Mouse (Mus musculus): Measurements from ENCODE around the gene Hnrnpa3. TPM values are rescaled to one million over a fixed set of nuclear protein-coding genes. Genes with fewer than 3 reads are reported as not detected.

The Hnrnpa3 gene
- polyA plus RNA-seq, 1 experiment from 2014 or later, result 389 TPM

- no peaks in the 10 kb centered on the region for H3K27me3 ChIP-seq
- ATAC-seq (ENCODE audit: insufficient number of reproducible peaks, insufficient read depth, low FRiP score, low TSS enrichment), result no peak
- H3K9ac ChIP-seq, result peak overlapping the region; percentile 96
- 4% methylated on average over 15 of the region's 15 CpGs for WGBS
- peaks cover 19% of the 10 kb centered on the region for H3K4me1 ChIP-seq
- peaks cover 30% of the 10 kb centered on the region for H3K36me3 ChIP-seq
- peak overlapping the region; percentile 97 for H3K27ac ChIP-seq
- H3K4me2 ChIP-seq (replicated peaks), result peak overlapping the region; percentile 90
- no peaks in the 10 kb centered on the region for H3K9me3 ChIP-seq
- H3K4me3 ChIP-seq, result peak overlapping the region; percentile 89
Measured at GRCm38 (mm10) chr2:75660255-75660948, 1.3 kb downstream of the Hnrnpa3 start.

GRCm38 (mm10) chr2:75661106-75661505 is 2.0 kb downstream of the Hnrnpa3 start:
- peak overlapping the region; percentile 96 for H3K9ac ChIP-seq
- no peak for ATAC-seq (ENCODE audit: insufficient number of reproducible peaks, insufficient read depth, low FRiP score, low TSS enrichment)
- H3K4me3 ChIP-seq, result peak overlapping the region; percentile 89
- no peaks in the 10 kb centered on the region for H3K27me3 ChIP-seq
- WGBS, result 20% methylated on average over 2 of the region's 2 CpGs
- peak overlapping the region; percentile 32; the same call in 1 of the 2 replicates for H3K27ac ChIP-seq
- peaks cover 19% of the 10 kb centered on the region for H3K4me1 ChIP-seq
- H3K4me2 ChIP-seq (replicated peaks), result peak overlapping the region; percentile 90
- no peaks in the 10 kb centered on the region for H3K9me3 ChIP-seq
- peaks cover 30% of the 10 kb centered on the region for H3K36me3 ChIP-seq

DNA sequence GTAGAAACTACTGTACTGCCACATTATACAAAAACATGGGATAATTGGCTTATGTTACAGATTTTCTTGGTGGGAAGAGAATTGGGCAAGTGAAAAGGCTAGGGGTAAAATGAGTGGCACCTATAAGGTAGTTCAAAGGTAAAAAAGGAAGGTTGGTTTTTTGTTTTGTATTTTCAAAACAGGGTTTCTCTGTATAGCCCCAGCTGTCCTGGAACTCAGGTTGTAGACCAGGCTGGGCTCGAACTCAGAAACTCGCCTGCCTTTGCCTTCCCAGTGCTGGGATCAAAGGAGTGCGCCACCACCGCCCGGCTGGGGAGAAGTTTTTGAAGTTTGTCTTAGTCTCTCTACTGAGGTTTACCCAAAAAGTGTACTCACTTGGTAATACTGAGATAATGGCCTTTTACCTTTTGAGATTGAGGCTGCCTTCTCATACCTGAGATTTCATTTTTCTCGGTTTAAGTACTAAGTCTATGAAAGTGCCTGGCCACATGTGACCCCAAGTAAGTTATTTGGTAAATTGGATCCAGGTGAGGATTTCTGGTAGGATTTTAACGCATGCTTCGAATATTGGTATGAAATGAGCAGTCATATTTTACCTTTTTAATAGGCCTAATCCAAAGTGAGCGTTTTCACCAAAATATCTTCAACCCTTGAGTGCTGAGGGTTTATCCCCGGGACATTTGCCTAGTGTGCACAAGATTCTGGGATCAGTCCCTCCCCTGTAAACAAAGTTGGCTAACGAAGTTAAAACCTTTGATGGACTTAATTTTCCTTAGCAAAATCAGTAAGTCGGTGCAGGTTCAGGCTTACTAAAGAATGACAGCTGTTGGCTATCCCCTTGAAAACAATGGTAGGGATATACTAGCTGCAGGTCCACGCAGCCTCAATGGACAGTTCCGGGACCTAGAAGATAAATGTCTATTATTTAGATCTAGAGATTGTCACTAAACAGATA is 10.7 kb downstream of the Hnrnpa3 start:
- WGBS, result 31% methylated on average over 14 of the region's 14 CpGs
- Histone ChIP-seq H3K9ac (no peak overlapping the region), H3K36me3 (peaks cover 4% of the 10 kb centered on the region; the same call in 1 of the 2 replicates), H3K4me3 (no peak overlapping the region), H3K4me2 (replicated peaks) (no peak overlapping the region), H3K4me1 (no peaks in the 10 kb centered on the region), H3K9me3 (no peaks in the 10 kb centered on the region), H3K27ac (0 out of 2 replicates have a peak overlapping the region, but pooled peaks have one; percentile 30), H3K27me3 (no peaks in the 10 kb centered on the region)
- peak; percentile 18; the same call in 1 of the 2 replicates for ATAC-seq (ENCODE audit: insufficient number of reproducible peaks, insufficient read depth, low FRiP score, low TSS enrichment)

DNA sequence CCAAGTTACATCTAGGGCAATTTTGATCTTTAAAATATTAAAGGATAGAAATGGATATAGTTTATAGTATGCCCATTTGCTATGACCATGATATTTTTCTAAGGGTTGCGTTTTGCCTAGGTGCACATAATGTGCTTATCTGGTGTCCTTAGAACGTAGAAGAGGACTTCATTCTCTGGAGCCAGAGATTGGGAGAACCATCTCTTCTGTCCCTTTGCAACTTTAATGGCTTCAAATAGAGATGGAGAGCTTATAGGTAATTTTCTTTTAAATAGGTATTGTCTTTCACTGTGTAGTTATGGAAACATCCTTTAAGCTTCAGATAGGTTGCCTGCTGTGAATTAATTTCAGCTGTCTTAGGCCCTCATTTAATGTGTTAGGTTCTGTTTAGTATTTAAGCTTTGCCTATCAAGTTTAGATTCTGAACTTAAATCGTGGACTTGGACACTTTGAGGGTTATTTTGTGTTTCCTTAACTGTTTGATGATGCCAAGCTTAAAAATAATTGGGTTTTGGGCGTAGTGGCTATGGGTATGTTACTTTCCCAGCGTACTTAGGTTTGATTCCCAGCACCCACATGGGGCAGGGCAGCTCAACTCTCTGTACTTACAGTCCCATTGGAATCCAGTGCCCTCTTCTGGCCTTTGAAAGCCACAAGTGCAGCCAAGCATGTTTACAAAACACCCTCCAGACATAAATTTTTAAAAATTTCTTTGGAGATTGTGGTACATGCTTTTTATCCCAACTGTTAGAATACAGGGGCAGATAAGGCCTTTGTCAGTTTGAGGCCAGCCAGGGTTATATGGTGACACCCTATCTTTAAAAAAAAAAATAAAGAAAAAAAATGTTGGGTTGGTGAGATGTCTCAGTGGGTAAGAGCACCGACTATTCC is 11.6 kb downstream of the Hnrnpa3 start:
- Histone ChIP-seq H3K9me3 (no peaks in the 10 kb centered on the region), H3K27ac (no peak overlapping the region), H3K4me3 (no peak overlapping the region), H3K27me3 (no peaks in the 10 kb centered on the region), H3K36me3 (peaks cover 4% of the 10 kb centered on the region), H3K4me2 (replicated peaks) (no peak overlapping the region), H3K4me1 (no peaks in the 10 kb centered on the region), H3K9ac (no peak overlapping the region)
- 84% methylated on average over 6 of the region's 6 CpGs for WGBS
- no peak for ATAC-seq (ENCODE audit: insufficient number of reproducible peaks, insufficient read depth, low FRiP score, low TSS enrichment)

DNA sequence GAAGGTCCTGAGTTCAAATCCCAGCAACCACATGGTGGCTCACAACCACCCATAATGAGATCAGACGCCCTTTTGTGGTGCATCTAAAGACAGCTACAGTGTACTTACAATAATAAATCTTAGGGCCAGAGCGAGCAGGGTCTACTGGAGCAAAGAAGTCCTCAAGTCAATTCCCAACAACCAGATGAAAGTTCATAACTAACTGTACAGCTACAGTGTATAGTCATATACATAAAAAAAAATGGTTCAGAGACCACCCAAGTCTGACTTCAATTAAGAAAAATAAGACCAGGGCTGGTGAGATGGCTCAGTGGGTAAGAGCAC is 12.2 kb downstream of the Hnrnpa3 start:
- no peak overlapping the region for H3K4me3 ChIP-seq
- H3K9ac ChIP-seq, result no peak overlapping the region
- H3K4me1 ChIP-seq, result no peaks in the 10 kb centered on the region
- no peak overlapping the region for H3K27ac ChIP-seq
- ATAC-seq (ENCODE audit: insufficient number of reproducible peaks, insufficient read depth, low FRiP score, low TSS enrichment), result no peak
- no peak overlapping the region for H3K4me2 ChIP-seq (replicated peaks)
- WGBS, result 89% methylated on average over 2 of the region's 2 CpGs
- H3K9me3 ChIP-seq, result no peaks in the 10 kb centered on the region
- H3K36me3 ChIP-seq, result peaks cover 10% of the 10 kb centered on the region
- no peaks in the 10 kb centered on the region for H3K27me3 ChIP-seq

DNA sequence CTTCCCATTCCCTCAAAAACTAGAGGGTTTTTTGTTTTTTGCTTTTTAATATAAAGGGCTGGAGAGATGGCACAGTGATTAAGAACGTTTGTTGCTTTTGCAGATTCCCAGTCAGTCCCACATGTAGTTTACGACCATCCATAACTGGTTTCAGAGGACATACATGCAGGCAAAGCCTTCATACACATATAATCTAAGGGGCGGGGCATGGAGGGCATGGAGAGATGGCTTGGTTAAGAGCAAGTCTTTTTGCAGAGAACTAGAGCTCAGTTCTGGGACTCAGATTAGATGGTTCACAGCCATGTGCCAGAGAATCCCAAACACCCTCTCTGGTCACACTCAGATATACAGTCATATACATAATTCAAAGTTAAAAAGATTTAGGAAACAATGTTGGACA is 13.5 kb downstream of the Hnrnpa3 start:
- Histone ChIP-seq H3K27ac (no peak overlapping the region), H3K4me1 (no peaks in the 10 kb centered on the region), H3K9ac (no peak overlapping the region), H3K36me3 (peaks cover 21% of the 10 kb centered on the region), H3K4me3 (no peak overlapping the region), H3K4me2 (replicated peaks) (no peak overlapping the region), H3K9me3 (no peaks in the 10 kb centered on the region), H3K27me3 (no peaks in the 10 kb centered on the region)
- WGBS, result 71% methylated on average over 3 of the region's 3 CpGs
- no peak for ATAC-seq (ENCODE audit: insufficient number of reproducible peaks, insufficient read depth, low FRiP score, low TSS enrichment)

- no peaks in the 10 kb centered on the region for H3K27me3 ChIP-seq
- H3K4me1 ChIP-seq, result peaks cover 9% of the 10 kb centered on the region
- no peak overlapping the region for H3K4me2 ChIP-seq (replicated peaks)
- H3K36me3 ChIP-seq, result peaks cover 31% of the 10 kb centered on the region
- 90% methylated on average over 14 of the region's 14 CpGs for WGBS
- ATAC-seq (ENCODE audit: insufficient number of reproducible peaks, insufficient read depth, low FRiP score, low TSS enrichment), result no peak
- no peak overlapping the region for H3K27ac ChIP-seq
- H3K9me3 ChIP-seq, result no peaks in the 10 kb centered on the region
- no peak overlapping the region for H3K4me3 ChIP-seq
- no peak overlapping the region for H3K9ac ChIP-seq
Measured at GRCm38 (mm10) chr2:75676567-75676966, 17.5 kb downstream of the Hnrnpa3 start.

- Histone ChIP-seq H3K4me1 (peaks cover 18% of the 10 kb centered on the region), H3K27ac (no peak overlapping the region), H3K4me3 (no peak overlapping the region), H3K36me3 (peaks cover 29% of the 10 kb centered on the region), H3K9ac (no peak overlapping the region), H3K4me2 (replicated peaks) (no peak overlapping the region), H3K9me3 (no peaks in the 10 kb centered on the region), H3K27me3 (no peaks in the 10 kb centered on the region)
- ATAC-seq (ENCODE audit: insufficient number of reproducible peaks, insufficient read depth, low FRiP score, low TSS enrichment), result no peak
- WGBS, result 91% methylated on average over 8 of the region's 8 CpGs
Measured at GRCm38 (mm10) chr2:75679947-75680346, 20.9 kb downstream of the Hnrnpa3 start.

- Histone ChIP-seq H3K9me3 (no peaks in the 10 kb centered on the region), H3K27me3 (no peaks in the 10 kb centered on the region), H3K27ac (peak overlapping the region; percentile 72), H3K9ac (no peak overlapping the region), H3K4me2 (replicated peaks) (no peak overlapping the region), H3K4me3 (no peak overlapping the region), H3K36me3 (peaks cover 19% of the 10 kb centered on the region), H3K4me1 (peaks cover 18% of the 10 kb centered on the region)
- no peak for ATAC-seq (ENCODE audit: insufficient number of reproducible peaks, insufficient read depth, low FRiP score, low TSS enrichment)
- WGBS, result 31% methylated on average over 7 of the region's 7 CpGs
Measured at GRCm38 (mm10) chr2:75681439-75681838, 22.4 kb downstream of the Hnrnpa3 start.

DNA sequence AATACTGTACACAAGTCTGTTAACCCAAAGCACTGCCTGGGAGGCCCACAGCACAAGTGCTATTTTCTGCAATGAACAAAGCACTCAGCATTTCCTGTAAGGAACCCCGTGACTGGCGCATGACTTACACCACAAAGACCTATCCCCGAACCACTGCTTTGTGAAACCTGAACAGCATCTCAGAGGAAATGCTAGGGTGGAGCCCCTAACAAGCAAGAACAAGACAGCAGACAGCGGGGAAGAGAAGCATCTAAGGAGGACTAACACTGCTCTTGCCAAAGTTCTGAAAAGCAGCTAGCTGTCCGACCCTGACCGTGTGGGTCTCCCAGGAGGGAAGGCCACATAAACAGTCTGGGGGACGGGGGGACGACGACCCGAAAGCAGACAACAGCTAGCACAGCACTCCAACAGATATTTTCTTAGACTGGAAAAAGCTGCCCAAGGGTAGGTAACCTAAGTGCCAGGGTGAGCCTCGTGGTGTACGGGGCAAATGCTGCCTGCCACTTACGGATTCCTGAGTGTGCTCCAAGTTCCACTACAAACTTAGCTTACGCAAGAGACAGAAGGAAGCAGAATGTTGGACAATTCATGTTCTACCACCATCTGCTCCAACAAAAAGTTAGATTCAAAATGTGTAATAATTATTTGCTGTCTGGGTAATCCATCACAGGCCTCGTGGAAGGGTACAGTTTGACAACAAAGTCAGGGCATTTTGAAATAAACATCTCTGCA is 24.1 kb downstream of the Hnrnpa3 start:
- Histone ChIP-seq H3K4me3 (no peak overlapping the region), H3K4me2 (replicated peaks) (no peak overlapping the region), H3K9ac (0 out of 2 replicates have a peak overlapping the region, but pooled peaks have one; percentile 10), H3K4me1 (peaks cover 18% of the 10 kb centered on the region), H3K27me3 (no peaks in the 10 kb centered on the region), H3K36me3 (peaks cover 8% of the 10 kb centered on the region; the same call in 1 of the 2 replicates), H3K9me3 (no peaks in the 10 kb centered on the region), H3K27ac (peak overlapping the region; percentile 71)
- ATAC-seq (ENCODE audit: insufficient number of reproducible peaks, insufficient read depth, low FRiP score, low TSS enrichment), result no peak
- WGBS, result 52% methylated on average over 15 of the region's 15 CpGs

DNA sequence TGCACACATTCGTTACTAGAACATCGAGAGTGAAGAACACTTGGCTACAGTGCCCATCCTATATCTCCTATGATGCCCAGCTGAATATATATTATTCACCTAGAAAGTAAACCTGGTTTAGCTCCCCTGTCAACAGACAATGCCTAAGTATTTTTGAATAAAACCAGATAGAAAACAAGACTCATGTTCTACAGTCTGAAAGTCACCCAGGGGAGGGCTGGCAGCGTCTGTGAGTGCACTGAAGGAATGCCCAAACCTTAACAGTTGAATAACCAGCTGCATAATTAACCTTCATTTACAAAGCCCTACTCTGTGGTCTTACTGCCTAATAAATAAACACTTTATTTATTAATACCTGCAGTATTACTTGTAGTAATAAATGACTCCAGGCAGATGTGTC is 25.5 kb downstream of the Hnrnpa3 start:
- Histone ChIP-seq H3K4me3 (no peak overlapping the region), H3K9me3 (no peaks in the 10 kb centered on the region), H3K4me1 (peaks cover 18% of the 10 kb centered on the region), H3K4me2 (replicated peaks) (no peak overlapping the region), H3K27ac (no peak overlapping the region), H3K9ac (no peak overlapping the region), H3K36me3 (no peaks in the 10 kb centered on the region), H3K27me3 (no peaks in the 10 kb centered on the region)
- ATAC-seq (ENCODE audit: insufficient number of reproducible peaks, insufficient read depth, low FRiP score, low TSS enrichment), result no peak
- 84% methylated on average over 3 of the region's 3 CpGs for WGBS
